Mouse (Mus musculus) G1E (cell line): Measurements from ENCODE around the gene Sp100. TPM values are rescaled to one million over a fixed set of nuclear protein-coding genes. Genes with fewer than 3 reads are reported as not detected.

Source experiments
- ATAC-seq: 2 replicates; pipeline ENCODE4 v1.8.0; 2016; ENCODE audit warnings: mild to moderate bottlenecking; ENCODE audit not compliant: insufficient number of reproducible peaks, poor library complexity, low FRiP score, severe bottlenecking; ENCODE audit errors: extremely low read depth
- DNase-seq: peaks from one replicate; pipeline ENCODE4 v3.0.0; 2012; ENCODE audit warnings: low spot score
- H3K27me3 ChIP-seq: 2 replicates; pipeline ENCODE4 v1.6.1; 2012; ENCODE audit warnings: mild to moderate bottlenecking, low read length, inconsistent platforms; ENCODE audit not compliant: insufficient read depth
- H3K36me3 ChIP-seq: replicated peaks from 2 replicates; pipeline ENCODE3; 2012; ENCODE audit warnings: mild to moderate bottlenecking, inconsistent platforms
- H3K4me1 ChIP-seq: 2 replicates; pipeline ENCODE4 v1.6.1; 2012; ENCODE audit warnings: low read depth, low read length, inconsistent platforms, mixed read lengths; ENCODE audit not compliant: insufficient read depth
- H3K4me3 ChIP-seq: 2 replicates; pipeline ENCODE4 v1.5.1; 2012; ENCODE audit warnings: low read depth, mild to moderate bottlenecking, inconsistent platforms, low read length, moderate library complexity, mixed read lengths
- H3K9me3 ChIP-seq: replicated peaks from 2 replicates; pipeline ENCODE4 v1.6.1; 2012; ENCODE audit warnings: inconsistent platforms
- CTCF ChIP-seq: IDR thresholded peaks from 2 replicates; pipeline ENCODE4 v1.5.1; 2012; ENCODE audit warnings: low read depth, low read length, inconsistent platforms, mixed read lengths
- GATA1 ChIP-seq: IDR thresholded peaks from 2 replicates; pipeline ENCODE4 v1.6.1; 2012; ENCODE audit warnings: borderline replicate concordance, low read length, inconsistent platforms, mixed read lengths
- GATA2 ChIP-seq: IDR thresholded peaks from 2 replicates; pipeline ENCODE4 v1.6.1; 2012; ENCODE audit warnings: low read depth, low read length, inconsistent platforms, borderline replicate concordance
- POLR2AphosphoS5 ChIP-seq: IDR thresholded peaks from 2 replicates; pipeline ENCODE4 v1.6.1; 2012; ENCODE audit warnings: low read depth, low read length, inconsistent platforms; ENCODE audit not compliant: insufficient replicate concordance
- TAL1 ChIP-seq: conservative IDR thresholded peaks from 2 replicates; pipeline ENCODE4 v1.6.1; 2012; ENCODE audit warnings: low read depth, low read length, inconsistent platforms, mixed read lengths
- polyA plus RNA-seq: library from polyadenylated mRNA; stranded (reverse); fragments of >175 nt; gene quantifications from 2 replicates; pipeline ENCODE4 v1.2.3, GENCODE M21; 2012
- total RNA-seq, 2 experiments: library from RNA; stranded (forward) in 1 of 2; stranded (reverse) in 1 of 2; fragments of 200-1000 nt in 1 of 2; fragments of >200 nt in 1 of 2; fragmentation: Nextera tagmentation in 1 of 2; gene quantifications; 2 replicates each; pipeline ENCODE4 v1.2.3; 2014 to 2017

Sp100 gene
- total and polyA plus RNA-seq, 3 experiments = 0.76 TPM; not detected in 2

DNA sequence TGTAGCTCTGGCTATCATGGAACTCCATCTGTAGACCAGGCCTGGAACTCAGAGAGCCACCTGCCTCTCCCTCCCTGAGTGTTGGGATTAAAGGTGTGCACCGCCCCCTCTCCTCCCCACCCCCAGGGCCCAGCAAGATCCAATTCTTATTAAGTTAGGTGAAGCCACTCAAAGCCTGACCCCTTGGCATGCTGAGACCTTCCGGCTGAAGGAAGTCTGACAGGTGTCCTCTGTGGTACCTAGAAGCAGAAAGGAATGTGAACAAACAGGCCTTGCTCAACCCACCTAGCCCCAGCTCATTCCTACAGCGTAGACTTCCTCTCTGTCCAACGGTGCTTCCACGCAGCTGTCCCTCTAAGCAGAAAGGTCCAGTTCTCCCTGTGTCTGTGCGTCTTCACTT, 91.1 kb downstream of the Sp100 start:
- no peaks in the 10 kb centered on the region for H3K27me3 ChIP-seq
- no peak overlapping the region for H3K4me3 ChIP-seq
- no peak for TF ChIP-seq GATA1
- TF ChIP-seq GATA2 = no peak
- TF ChIP-seq POLR2AphosphoS5 = no peak
- no peak for TF ChIP-seq CTCF
- TF ChIP-seq TAL1 = no peak
- no peaks in the 10 kb centered on the region for H3K4me1 ChIP-seq
- no peaks in the 10 kb centered on the region for H3K36me3 ChIP-seq
- no peak for DNase-seq
- ATAC-seq = no peak
- no peaks in the 10 kb centered on the region; the same call in 1 of the 2 replicates for H3K9me3 ChIP-seq

DNA sequence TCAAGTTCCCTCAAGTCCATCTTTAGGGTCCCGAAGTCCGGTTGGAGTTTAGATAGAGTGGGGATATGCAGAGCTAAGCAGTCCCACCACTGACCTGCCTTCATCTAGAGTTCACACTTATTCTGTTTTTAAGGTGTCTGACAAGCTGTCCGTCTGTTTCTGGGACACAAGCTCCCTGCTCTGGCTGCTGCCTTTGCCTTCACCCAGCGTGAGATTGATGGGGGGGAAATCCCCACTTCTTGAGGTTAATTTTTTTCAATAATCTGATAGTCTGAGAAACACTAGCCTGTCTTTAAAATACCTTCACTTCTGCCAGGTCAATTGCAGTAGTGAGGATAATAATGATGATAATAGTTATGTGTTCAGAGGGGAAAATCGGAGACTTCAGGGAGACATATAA, 92.5 kb downstream of the Sp100 start:
- ATAC-seq (no peak), DNase-seq (no peak)
- Histone ChIP-seq H3K36me3 (no peaks in the 10 kb centered on the region), H3K4me1 (no peaks in the 10 kb centered on the region), H3K27me3 (no peaks in the 10 kb centered on the region), H3K9me3 (no peaks in the 10 kb centered on the region; the same call in 1 of the 2 replicates), H3K4me3 (no peak overlapping the region)
- no peak for TF ChIP-seq GATA2
- TF ChIP-seq POLR2AphosphoS5 = no peak

- no peak overlapping the region for H3K4me3 ChIP-seq
- H3K27me3 ChIP-seq = no peaks in the 10 kb centered on the region
- no peak for ATAC-seq
- no peaks in the 10 kb centered on the region for H3K4me1 ChIP-seq
- no peaks in the 10 kb centered on the region; the same call in 1 of the 2 replicates for H3K9me3 ChIP-seq
- no peak for DNase-seq
- H3K36me3 ChIP-seq = no peaks in the 10 kb centered on the region
- TF ChIP-seq TAL1 = no peak
- no peak for TF ChIP-seq POLR2AphosphoS5
- no peak for TF ChIP-seq GATA2
- TF ChIP-seq GATA1 = no peak
- TF ChIP-seq CTCF = no peak
Measured at GRCm38 (mm10) chr1:85742916-85743505, 93.2 kb downstream of the Sp100 start.

- Histone ChIP-seq H3K36me3 (no peaks in the 10 kb centered on the region), H3K4me1 (no peaks in the 10 kb centered on the region), H3K4me3 (no peak overlapping the region), H3K9me3 (peaks cover 8% of the 10 kb centered on the region; the same call in 1 of the 2 replicates), H3K27me3 (no peaks in the 10 kb centered on the region)
- ATAC-seq (no peak), DNase-seq (no peak)
- TF ChIP-seq POLR2AphosphoS5 (no peak), GATA1 (no peak), GATA2 (no peak), TAL1 (no peak), CTCF (no peak)
Measured at GRCm38 (mm10) chr1:85744539-85744938, 94.8 kb downstream of the Sp100 start.

DNA sequence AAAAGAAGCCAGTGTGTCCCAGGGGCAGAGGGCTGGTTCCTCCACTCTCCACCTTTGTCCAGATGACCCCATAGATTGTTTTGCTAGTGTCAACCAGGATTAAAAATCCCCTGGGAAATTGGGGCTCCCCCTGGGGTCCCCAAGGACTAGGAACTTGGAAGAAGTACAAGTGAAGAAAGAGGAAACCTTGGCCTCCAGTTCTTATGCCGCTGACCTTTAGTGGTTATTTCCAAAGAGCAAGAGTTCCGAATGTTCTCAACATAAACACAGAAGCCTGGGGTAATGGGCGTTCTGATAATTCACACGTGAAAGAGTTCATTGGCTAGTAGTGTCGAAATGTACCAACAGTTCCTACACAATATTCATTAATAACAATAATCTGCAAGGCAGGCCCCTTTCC, 96.7 kb downstream of the Sp100 start:
- ATAC-seq = no peak
- TF ChIP-seq GATA2 = no peak
- TF ChIP-seq CTCF = no peak
- no peak for TF ChIP-seq GATA1
- TF ChIP-seq POLR2AphosphoS5 = no peak
- no peak for TF ChIP-seq TAL1
- Histone ChIP-seq H3K4me3 (no peak overlapping the region), H3K36me3 (no peaks in the 10 kb centered on the region), H3K9me3 (peaks cover 22% of the 10 kb centered on the region), H3K4me1 (no peaks in the 10 kb centered on the region), H3K27me3 (no peaks in the 10 kb centered on the region)
- DNase-seq = no peak

- H3K9me3 ChIP-seq = peaks cover 29% of the 10 kb centered on the region
- no peaks in the 10 kb centered on the region for H3K4me1 ChIP-seq
- H3K27me3 ChIP-seq = no peaks in the 10 kb centered on the region
- H3K4me3 ChIP-seq = no peak overlapping the region
- TF ChIP-seq CTCF = no peak
- TF ChIP-seq GATA2 = no peak
- no peak for TF ChIP-seq TAL1
- no peak for TF ChIP-seq POLR2AphosphoS5
- no peak for TF ChIP-seq GATA1
- no peaks in the 10 kb centered on the region for H3K36me3 ChIP-seq
- DNase-seq (no peak), ATAC-seq (no peak)
Measured at GRCm38 (mm10) chr1:85749829-85750228, 100.0 kb downstream of the Sp100 start.

GRCm38 (mm10) chr1:85750650-85751049, 100.9 kb downstream of the Sp100 start:
- ATAC-seq (no peak), DNase-seq (no peak)
- Histone ChIP-seq H3K4me1 (no peaks in the 10 kb centered on the region), H3K36me3 (no peaks in the 10 kb centered on the region), H3K4me3 (no peak overlapping the region), H3K9me3 (peaks cover 29% of the 10 kb centered on the region), H3K27me3 (no peaks in the 10 kb centered on the region)
- no peak for TF ChIP-seq GATA1
- TF ChIP-seq CTCF = no peak
- TF ChIP-seq GATA2 = no peak
- no peak for TF ChIP-seq TAL1
- TF ChIP-seq POLR2AphosphoS5 = no peak
